Mouse (Mus musculus) myocyte (in vitro differentiated cells): Measurements from ENCODE around the gene Mapkapk3.

Experiments
- MAX ChIP-seq: IDR thresholded peaks from one replicate; pipeline ENCODE4 v1.6.1; 2011; ENCODE audit warnings: low read depth, mild to moderate bottlenecking, control low read depth
- MYOD1 ChIP-seq, 3 experiments: IDR thresholded peaks; one replicate each; pipeline ENCODE4 v1.6.1; 2011; ENCODE audit warnings: control low read depth in 2 of 3, low read depth in 2 of 3, mild to moderate bottlenecking in 2 of 3, moderate library complexity in 1 of 3; ENCODE audit not compliant: insufficient read length in 2 of 3, control insufficient read depth in 1 of 3
- POLR2A ChIP-seq: IDR thresholded peaks from one replicate; pipeline ENCODE4 v1.6.1; 2011; ENCODE audit warnings: low read depth, mild to moderate bottlenecking, control low read depth, moderate library complexity; ENCODE audit not compliant: insufficient read length
- POLR2AphosphoS2 ChIP-seq: IDR thresholded peaks from one replicate; pipeline ENCODE4 v1.6.1; 2011; ENCODE audit warnings: low read depth, control low read depth; ENCODE audit not compliant: insufficient read length
- TCF3 ChIP-seq: IDR thresholded peaks from one replicate; pipeline ENCODE4 v1.6.1; 2011; ENCODE audit warnings: low read depth, control low read depth; ENCODE audit not compliant: insufficient read length
- USF1 ChIP-seq: IDR thresholded peaks from one replicate; pipeline ENCODE4 v1.6.1; 2011; ENCODE audit warnings: low read depth, mild to moderate bottlenecking, control low read depth, moderate library complexity

DNA sequence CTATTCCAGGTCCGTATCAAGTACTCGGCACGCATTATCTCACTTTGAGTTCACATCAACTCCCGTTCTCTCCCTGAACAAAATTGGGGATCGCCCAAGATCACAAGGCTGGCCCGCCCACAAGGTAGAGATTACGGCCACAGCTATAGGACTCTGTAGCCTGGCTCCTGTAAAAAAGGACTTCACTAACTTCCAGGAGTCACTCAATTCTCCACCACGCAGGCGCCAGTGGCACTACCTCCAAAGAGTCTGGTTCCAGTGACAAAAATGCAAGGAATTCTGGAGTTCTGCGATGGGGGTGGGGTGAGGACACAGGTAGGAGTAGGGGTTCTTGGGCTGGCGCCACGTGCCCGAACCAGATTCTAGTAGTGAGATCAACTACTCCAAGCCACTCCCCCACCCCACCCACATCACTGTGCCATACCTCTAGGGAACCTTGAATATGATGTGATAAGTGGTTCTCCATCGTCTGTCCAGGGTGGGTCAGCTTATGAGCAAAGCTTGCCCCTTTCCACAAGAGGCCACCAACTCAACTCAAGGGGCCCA lies 1.5 kb downstream of the Mapkapk3 start:
- TF ChIP-seq MAX = no peak
- TF ChIP-seq POLR2A = no peak
- TF ChIP-seq USF1 = no peak
- no peak for TF ChIP-seq TCF3
- TF ChIP-seq MYOD1 (IDR thresholded peaks at IDR 0.05; ENCODE audit: control insufficient read depth in 1 of 3, insufficient read length in 2 of 3, low read depth in 2 of 3) = no peak
- TF ChIP-seq POLR2AphosphoS2 = no peak
